Mouse (Mus musculus): ENCODE results near the gene Panx1.

The Panx1 gene

DNA sequence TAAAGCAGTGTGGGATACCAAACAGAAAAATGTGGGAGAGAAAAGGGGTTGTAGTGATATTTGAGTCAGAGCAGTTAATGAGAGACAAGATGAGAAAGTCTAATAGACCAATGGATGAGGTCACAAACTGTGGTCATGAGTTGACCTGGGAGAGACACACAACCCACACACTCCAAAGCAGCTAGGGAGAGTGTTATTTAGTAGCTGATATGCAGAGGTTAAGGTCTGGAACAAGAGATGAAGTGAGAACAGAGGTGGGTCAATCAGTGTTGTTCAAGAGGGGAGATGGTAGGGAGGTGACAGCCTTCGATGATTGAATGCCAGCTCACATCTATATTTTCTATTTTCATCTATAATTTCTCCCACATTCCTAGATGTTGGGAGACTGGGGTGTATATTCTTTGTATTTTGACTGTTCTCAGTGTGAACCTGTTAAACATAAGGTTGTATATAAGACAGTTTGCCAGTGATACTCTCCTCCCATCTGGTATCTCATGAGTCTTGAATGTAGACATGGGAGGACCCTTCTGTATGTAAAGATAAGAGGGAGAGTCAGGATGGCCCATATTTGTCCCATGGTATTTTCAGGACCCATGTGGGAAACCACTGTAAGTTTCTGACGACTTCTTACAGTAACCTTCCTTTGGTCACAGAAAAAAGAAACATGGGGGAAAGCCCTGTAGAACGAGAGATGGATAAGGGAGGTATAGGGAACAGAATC, 74.3 kb downstream of the Panx1 start:
- DNase-seq (ENCODE audit: low spot score in 2 of 2) = no peak

DNA sequence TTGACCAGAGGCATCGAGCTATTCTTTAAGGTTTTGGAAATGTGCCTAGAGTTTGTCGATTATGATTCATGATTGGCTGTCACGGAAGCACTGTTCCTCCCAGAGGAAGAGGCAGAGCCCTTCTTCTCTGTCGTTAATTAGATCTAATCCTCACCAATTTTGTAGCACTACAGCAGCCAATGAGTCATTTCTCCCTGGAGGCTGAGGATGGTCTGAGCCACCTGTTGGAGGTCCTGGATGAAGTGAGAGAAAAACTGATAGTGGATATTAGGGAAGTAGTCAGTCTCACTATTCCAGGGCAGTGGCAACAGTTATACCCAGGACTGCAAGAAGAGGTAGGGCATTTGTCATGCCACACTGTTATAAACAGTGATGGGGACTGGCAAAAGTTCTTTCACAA, 75.1 kb downstream of the Panx1 start:
- no peak for DNase-seq (ENCODE audit: low spot score in 2 of 2)

DNA sequence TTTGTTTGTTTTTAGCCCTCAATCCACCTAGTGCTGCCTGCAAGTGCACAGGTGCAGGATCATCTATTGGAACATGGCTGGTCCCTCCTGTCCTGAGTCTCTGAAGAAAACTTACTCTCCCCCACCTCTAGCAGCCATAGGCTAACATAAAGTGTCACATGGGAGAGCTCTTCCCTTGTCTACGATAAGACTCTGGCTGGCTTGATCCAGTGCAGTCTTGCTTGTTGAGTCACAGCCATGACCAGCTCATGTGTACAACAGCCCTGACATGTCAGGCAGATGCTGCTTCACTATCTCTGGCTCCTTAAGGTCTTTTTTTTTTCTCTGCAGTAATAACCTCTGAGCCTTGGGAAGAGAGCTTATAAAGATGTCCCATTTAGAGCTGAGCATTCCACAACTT, 77.7 kb downstream of the Panx1 start:
- DNase-seq (ENCODE audit: low spot score in 2 of 2) = no peak

DNA sequence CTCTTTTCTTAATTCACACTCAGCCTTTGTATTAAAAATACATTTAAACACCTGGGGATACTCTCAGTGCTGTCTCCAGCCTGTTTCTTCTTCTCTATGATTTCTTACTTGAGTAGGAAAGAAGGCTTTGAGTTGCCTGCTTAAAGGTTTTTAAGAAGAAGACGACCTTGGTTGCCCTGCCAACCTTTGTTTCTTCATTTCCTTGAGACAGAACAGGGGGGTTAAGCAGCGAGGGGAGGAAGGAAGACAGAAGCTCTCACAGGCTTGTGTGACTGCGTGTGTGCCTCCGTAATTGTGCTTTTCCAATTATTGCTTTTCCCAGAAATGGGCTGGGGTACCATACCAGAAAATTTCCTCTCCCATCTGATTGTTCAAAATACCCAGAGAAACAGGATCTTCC, 78.5 kb downstream of the Panx1 start:
- no peak for DNase-seq (ENCODE audit: low spot score in 2 of 2)

DNA sequence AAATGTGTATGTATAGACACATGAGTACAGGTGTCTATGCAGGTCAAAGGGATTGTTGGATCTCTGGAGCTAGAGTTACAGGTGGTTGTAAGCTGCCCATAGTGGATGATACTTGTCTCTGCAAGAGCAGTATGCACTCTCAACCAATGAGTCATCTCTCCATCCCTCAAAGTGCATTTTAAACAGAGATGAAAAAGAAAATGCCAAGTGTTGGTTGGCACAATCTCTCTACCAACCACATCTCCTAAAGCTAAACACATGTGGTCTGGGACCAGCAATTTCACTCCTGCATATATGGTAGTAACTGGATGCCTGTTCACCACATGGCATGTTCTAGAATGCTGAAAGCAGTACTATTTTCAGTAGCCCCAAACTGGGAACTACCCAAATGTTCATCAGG, 79.9 kb downstream of the Panx1 start:
- DNase-seq (ENCODE audit: low spot score in 2 of 2) = no peak

DNA sequence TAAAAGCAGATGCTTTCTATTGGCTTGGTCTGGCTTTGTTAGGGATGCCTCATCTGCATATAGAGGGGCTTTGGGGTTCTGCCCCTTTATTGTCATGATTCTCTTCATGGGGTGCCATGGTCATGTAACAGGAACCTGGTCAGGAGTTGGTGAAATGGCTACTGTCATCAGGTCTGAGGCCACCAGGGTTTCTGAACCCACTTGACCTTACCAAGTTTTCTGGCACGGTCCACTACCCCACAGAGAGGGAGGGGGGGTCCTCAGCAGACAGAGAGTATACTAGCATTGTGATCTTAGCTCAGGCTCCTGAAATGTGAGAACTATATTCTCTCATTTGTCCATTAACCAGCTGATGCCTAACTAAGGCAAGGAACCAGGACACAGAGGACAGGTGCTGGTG, 82.5 kb downstream of the Panx1 start:
- no peak for DNase-seq (ENCODE audit: low spot score in 2 of 2)

DNA sequence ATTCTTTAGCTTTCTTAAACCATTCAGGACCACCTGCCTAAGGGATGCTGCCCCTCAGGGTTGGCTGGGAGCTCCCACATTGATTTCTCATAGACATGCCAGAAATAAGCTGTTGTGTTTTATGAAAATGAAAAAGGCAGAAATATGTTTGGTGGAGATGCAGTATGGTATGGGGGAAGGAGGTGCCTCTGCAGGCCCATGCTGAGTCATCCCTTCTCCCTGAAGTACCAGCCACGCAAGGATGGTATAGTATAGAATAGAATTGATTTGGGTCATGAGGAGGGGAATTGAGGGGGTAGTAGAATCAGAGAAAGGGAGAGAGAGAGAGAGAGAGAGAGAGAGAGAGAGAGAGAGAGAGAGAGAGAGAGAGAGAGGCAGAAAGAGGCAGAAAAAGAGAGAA, 90.6 kb downstream of the Panx1 start:
- DNase-seq (ENCODE audit: low spot score in 2 of 2) = no peak

All from spleen, postnatal 14 days (tissue).